Mouse (Mus musculus) testis, adult 2 months (tissue): ENCODE data around the gene Myo1e. TPM values are rescaled to one million over a fixed set of nuclear protein-coding genes. Genes with fewer than 3 reads are reported as not detected.

Experiments
- H3K27ac ChIP-seq: fragments of 200-500 bp; 2 replicates; pipeline ENCODE4 v1.5.1; 2012; ENCODE audit warnings: low read depth, low read length; ENCODE audit not compliant: control insufficient read depth, insufficient read depth
- H3K27me3 ChIP-seq: fragments of 200-500 bp; 2 replicates; pipeline ENCODE4 v1.6.1; 2012; ENCODE audit warnings: mild to moderate bottlenecking, low read length, moderate library complexity; ENCODE audit not compliant: control insufficient read depth, insufficient read depth
- H3K36me3 ChIP-seq: fragments of 200-500 bp; 2 replicates; pipeline ENCODE4 v1.6.1; 2012; ENCODE audit warnings: mild to moderate bottlenecking, low read length; ENCODE audit not compliant: control insufficient read depth, insufficient read depth
- H3K4me1 ChIP-seq: fragments of 200-500 bp; 2 replicates; pipeline ENCODE4 v1.6.1; 2012; ENCODE audit warnings: low read length; ENCODE audit not compliant: control insufficient read depth, insufficient read depth
- H3K4me3 ChIP-seq: fragments of 200-500 bp; 2 replicates; pipeline ENCODE4 v1.5.1; 2012; ENCODE audit warnings: low read depth, mild to moderate bottlenecking, low read length, moderate library complexity, mixed read lengths; ENCODE audit not compliant: control insufficient read depth
- CTCF ChIP-seq: fragments of 200-500 bp; IDR thresholded peaks from 2 replicates; pipeline ENCODE4 v1.5.1; 2012; ENCODE audit warnings: low read depth, mild to moderate bottlenecking, inconsistent platforms, low read length, moderate library complexity; ENCODE audit not compliant: control insufficient read depth, insufficient read depth, insufficient replicate concordance
- POLR2A ChIP-seq: fragments of 200-500 bp; IDR thresholded peaks from 2 replicates; pipeline ENCODE4 v1.6.1; 2012; ENCODE audit warnings: low read depth, mild to moderate bottlenecking, inconsistent platforms, low read length, moderate library complexity; ENCODE audit not compliant: control insufficient read depth
- polyA plus RNA-seq: library from polyadenylated mRNA; depleted of rRNA; stranded (reverse); fragments of >200 nt; gene quantifications from 2 replicates; pipeline ENCODE4 v1.2.3, GENCODE M21; 2012

Gene Myo1e
- polyA plus RNA-seq, 1 experiment = 2.6 TPM

DNA sequence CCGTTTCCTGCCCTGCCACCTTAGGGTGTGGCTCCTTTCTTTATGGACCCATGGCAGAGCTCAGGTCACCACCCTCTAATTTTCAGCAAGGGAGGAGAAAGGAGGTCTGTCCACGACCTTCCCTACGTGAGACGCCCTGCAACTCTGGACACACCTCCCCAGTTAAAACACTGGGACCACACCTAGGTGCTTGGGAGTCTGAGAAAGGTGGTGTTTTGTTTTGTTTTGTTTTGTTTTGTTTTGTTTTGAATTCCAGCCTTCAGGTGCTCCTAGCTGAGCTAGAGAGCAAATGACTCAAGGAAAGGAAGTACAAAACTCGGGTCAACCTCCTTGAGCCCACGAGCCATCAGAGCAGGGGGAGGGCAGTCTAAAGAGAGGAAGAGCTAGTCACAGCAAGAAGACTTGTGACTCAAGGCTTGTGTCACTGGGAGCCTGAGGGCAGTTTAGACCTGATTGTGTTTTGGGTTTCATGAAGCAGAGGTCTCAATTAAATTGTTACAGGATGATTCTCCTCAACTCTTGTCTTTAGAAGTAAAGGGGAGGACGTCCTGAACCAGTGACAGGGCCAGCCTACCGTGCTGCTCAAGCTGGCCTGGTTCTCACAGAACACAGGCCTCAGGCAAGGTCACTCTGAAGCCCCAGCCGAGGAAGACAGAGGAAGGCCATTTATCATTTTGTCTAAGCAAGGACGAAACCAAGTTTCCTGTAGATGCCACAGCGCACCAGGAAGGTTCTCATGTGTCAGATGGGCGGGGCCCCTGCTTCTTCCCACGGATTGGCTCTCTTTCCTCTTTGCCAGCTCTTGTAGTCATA lies 50.3 kb downstream of the Myo1e start:
- Histone ChIP-seq H3K36me3 (no peaks in the 10 kb centered on the region), H3K27ac (peak overlapping the region; percentile 7; the same call in 1 of the 2 replicates), H3K4me3 (peak overlapping the region; percentile 79), H3K27me3 (no peaks in the 10 kb centered on the region), H3K4me1 (peaks cover 5% of the 10 kb centered on the region)
- TF ChIP-seq CTCF (no peak), POLR2A (no peak)

DNA sequence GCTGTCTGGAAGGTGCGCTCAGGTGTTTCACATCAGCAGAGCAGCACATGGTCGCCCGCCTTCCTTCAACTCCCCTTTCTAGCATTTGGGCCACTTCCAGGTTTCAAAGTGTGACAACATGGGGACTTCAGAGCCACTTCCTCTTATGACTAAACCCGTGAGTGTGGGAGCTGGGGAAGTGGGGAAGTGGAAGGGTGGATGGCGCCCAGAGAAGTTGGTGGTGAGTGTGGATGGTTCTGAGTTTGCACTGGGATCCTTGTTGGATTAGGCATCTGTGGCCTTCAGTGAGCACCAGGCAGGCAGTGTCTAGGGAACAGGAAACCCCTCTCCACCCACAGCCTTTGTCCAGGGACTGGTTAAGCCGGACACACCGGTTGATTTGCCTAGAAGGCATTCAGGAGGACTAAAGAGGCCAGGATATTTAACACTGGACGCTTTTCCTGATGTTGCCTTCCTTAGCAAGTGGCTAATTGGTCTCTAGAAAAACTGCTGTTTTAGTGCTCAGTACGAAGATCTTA lies 53.2 kb downstream of the Myo1e start:
- no peaks in the 10 kb centered on the region for H3K36me3 ChIP-seq
- H3K4me1 ChIP-seq = peaks cover 9% of the 10 kb centered on the region
- peak overlapping the region; percentile 67 for H3K4me3 ChIP-seq
- no peak for TF ChIP-seq CTCF
- TF ChIP-seq POLR2A = no peak
- H3K27ac ChIP-seq = no peak overlapping the region
- no peaks in the 10 kb centered on the region for H3K27me3 ChIP-seq

DNA sequence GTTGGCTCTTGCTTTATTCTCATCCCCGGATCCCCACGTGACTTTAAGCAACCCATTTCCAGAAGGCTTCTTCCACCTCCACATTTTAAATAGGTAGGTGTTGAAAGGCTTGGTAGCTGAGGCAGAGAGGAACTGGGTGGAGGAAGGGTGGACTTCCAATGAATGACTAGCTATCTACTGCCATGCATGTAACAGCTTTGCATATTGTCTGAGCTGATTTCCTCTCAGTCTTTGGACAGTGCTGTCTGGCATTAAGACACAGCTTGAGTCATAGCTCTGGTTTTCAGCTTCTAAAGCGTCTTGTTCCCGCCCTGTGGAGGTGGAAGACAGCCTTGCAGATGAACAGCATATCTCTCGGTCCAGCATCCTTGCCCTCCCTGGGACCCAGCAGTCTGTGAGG lies 54.5 kb downstream of the Myo1e start:
- Histone ChIP-seq H3K4me3 (peak overlapping the region; percentile 67), H3K4me1 (peaks cover 9% of the 10 kb centered on the region), H3K27ac (no peak overlapping the region), H3K36me3 (no peaks in the 10 kb centered on the region), H3K27me3 (no peaks in the 10 kb centered on the region)
- no peak for TF ChIP-seq CTCF
- no peak for TF ChIP-seq POLR2A

DNA sequence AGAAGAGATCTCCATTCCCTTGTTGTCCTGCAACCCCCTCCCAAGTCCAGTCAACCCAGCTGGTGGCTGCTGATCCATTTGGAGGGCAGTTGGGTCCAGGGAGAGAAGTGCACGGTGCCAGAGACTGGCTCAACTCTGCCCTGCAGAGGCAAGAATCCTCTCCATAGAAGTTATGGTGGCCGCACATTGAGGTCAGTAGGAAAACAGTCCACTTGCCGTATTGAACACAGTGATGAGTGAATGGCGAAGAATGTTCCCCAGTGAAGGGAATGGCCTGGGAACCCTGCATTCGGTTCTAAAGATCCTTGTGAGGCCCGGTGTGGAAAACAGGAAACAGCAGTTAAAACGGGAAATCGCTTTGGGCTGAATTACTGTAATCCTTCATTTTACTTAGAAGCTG lies 56.0 kb downstream of the Myo1e start:
- H3K27ac ChIP-seq = no peak overlapping the region
- TF ChIP-seq CTCF = no peak
- no peak for TF ChIP-seq POLR2A
- H3K27me3 ChIP-seq = no peaks in the 10 kb centered on the region
- no peaks in the 10 kb centered on the region for H3K36me3 ChIP-seq
- no peak overlapping the region for H3K4me3 ChIP-seq
- peaks cover 7% of the 10 kb centered on the region for H3K4me1 ChIP-seq

DNA sequence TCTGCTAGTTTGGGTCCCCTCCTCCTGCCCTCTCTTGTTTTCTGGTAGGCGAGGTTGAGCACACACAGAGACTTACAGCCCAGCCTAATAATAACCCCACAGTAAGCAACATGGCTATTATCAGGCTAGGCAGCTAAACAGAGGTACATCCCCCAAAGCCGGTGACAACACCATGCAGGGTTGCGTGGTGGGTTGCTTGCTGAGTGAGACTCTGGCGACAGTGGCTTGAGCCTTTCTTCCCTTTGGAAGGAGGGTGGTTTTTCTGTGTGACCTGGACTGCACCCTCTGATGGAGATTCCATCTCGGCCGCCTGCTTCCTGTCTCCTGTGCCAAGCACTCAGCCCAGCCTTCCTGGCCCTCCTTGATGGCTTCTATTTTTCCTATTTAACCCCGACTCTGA lies 56.6 kb downstream of the Myo1e start:
- TF ChIP-seq POLR2A = no peak
- no peak for TF ChIP-seq CTCF
- no peak overlapping the region for H3K27ac ChIP-seq

DNA sequence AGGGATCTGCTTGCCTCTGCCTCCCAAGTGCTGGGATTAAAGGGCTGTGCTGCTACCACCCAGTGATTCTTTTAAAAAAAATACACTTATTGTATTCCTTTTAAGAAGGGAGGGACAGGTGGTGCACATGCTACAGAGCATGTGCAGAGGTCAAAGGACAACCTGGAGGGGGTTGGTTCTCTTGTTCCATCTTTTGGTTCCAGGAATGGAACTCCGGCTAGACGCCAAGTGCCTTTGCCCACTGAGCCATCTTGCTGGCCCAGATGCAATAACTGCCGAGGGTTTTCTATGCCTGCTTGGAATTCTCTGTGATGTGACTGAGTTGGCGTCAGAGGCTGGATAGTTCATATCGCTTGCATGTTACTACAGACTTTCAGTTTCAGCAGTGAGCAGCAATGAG lies 58.4 kb downstream of the Myo1e start:
- Histone ChIP-seq H3K4me3 (no peak overlapping the region), H3K27ac (no peak overlapping the region), H3K4me1 (peaks cover 4% of the 10 kb centered on the region), H3K36me3 (no peaks in the 10 kb centered on the region), H3K27me3 (no peaks in the 10 kb centered on the region)
- TF ChIP-seq CTCF = no peak
- no peak for TF ChIP-seq POLR2A

More for the DNA sequence above, 56.6 kb downstream of the Myo1e start:
- Histone ChIP-seq H3K36me3 (no peaks in the 10 kb centered on the region), H3K27me3 (no peaks in the 10 kb centered on the region), H3K4me3 (no peak overlapping the region), H3K4me1 (peaks cover 7% of the 10 kb centered on the region)

DNA sequence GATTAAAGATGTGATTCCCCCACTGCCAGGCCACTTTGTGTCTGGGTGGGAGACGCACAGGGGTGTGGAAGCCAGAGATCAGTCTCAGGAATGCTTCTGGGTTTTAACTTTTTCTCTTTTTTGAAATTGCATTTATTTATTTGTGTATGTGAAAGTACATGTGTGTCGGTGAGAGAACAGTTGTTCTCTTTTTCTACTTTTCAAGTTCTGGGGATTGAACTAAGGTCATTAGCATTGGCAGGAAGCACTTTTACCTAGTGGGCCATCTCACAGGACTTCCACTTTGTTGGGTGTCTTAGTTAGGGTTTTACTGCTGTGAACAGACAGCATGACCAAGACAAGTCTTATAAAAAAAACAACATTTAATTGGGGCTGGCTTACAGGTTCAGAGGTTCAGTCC lies 59.0 kb downstream of the Myo1e start:
- H3K4me3 ChIP-seq = no peak overlapping the region

DNA sequence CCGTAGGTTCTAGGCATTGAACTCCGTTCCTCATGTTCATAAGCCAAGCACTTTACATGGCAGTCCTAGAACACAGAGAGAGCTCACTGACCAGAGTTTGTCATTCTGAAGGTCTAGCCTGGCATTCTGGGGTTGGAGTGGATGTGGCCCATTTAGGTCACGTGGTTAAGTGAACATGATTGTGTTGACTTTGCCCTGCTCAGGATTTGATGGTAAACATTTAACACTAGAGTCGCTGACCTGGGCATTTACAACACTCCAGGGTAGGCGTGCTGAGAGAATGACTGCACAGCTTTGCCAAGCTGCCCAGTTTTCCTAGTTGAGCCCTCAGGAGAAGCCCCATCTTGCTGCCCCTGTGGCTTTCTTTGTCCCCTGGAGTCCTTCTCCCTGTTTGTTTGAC lies 60.0 kb downstream of the Myo1e start:
- Histone ChIP-seq H3K4me3 (no peak overlapping the region), H3K4me1 (peaks cover 4% of the 10 kb centered on the region), H3K36me3 (no peaks in the 10 kb centered on the region), H3K27ac (no peak overlapping the region), H3K27me3 (no peaks in the 10 kb centered on the region)
- no peak for TF ChIP-seq CTCF
- no peak for TF ChIP-seq POLR2A

More for the DNA sequence above, 59.0 kb downstream of the Myo1e start:
- H3K4me1 ChIP-seq = peaks cover 4% of the 10 kb centered on the region
- TF ChIP-seq CTCF = no peak
- no peak for TF ChIP-seq POLR2A
- no peak overlapping the region for H3K27ac ChIP-seq
- no peaks in the 10 kb centered on the region for H3K27me3 ChIP-seq
- H3K36me3 ChIP-seq = no peaks in the 10 kb centered on the region
